In genomic region chr3:138743061-138743671, GRCm38 (mm10) we compare ENCODE assay signal across 7 mouse cellular contexts. TPM values are rescaled to one million over a fixed set of nuclear protein-coding genes. Genes with fewer than 3 reads are reported as not detected.
DNase-seq lines count a peak whose midpoint lies in the region; ATAC-seq lines count a peak whose summit lies in the region.

No protein-coding gene starts in this region.

- no peaks in the 10 kb centered on the region for H3K9me3 ChIP-seq in hindbrain, embryonic 16.5 days (ENCODE audit: control insufficient read depth, low read length)

- 0% methylated on average over 33 of the region's 33 CpGs for WGBS in hindbrain, embryonic 16.5 days

- no peaks in the 10 kb centered on the region for H3K36me3 ChIP-seq in hindbrain, embryonic 16.5 days (ENCODE audit: control insufficient read depth, insufficient read depth, low read length)

- peak overlapping the region; percentile 92 for H3K4me3 ChIP-seq in hindbrain, embryonic 16.5 days (ENCODE audit: low read length)

- intact Hi-C loops in left cerebral cortex, postnatal 14 days (cut with DNase I), result loop anchor here (2.0 to 10.0 kb wide), 4 partner anchors 60 to 452 kb away; partner anchors contain the start of gene Rap1gds1

- peak overlapping the region; percentile 96 for H3K9ac ChIP-seq in hindbrain, embryonic 16.5 days (ENCODE audit: low read depth, low read length)

- peak; percentile 87 for DNase-seq in ZHBTc4 (ENCODE audit: low read depth, low spot score)
- peak; percentile 88 for DNase-seq in cerebellum, adult 9-11 months
- peak; percentile 50 for DNase-seq in gastrocnemius, adult 18-20 months (ENCODE audit: low spot score)
- peak; percentile 72 to 82 for DNase-seq in left cerebral cortex, postnatal 14 days (ENCODE audit: low spot score in 2 of 2)
- peak; percentile 65 for DNase-seq in right cerebral cortex, postnatal 4 days

- no peaks in the 10 kb centered on the region for H3K27me3 ChIP-seq in hindbrain, embryonic 16.5 days (replicated peaks; ENCODE audit: control insufficient read depth, insufficient read depth, low read length)

- ATAC-seq in hindbrain, embryonic 16.5 days, result peak; percentile 86
- peak; percentile 68 for ATAC-seq in megakaryocyte progenitor cell, adult 5-6 weeks (replicated peaks; ENCODE audit: poor library complexity)

- peaks cover 32% of the 10 kb centered on the region for H3K4me1 ChIP-seq in hindbrain, embryonic 16.5 days (ENCODE audit: control insufficient read depth, insufficient read depth, low read depth, low read length)

- H3K4me2 ChIP-seq in hindbrain, embryonic 16.5 days (ENCODE audit: low read length), result peak overlapping the region; percentile 86

- peak overlapping the region; percentile 93 for H3K27ac ChIP-seq in hindbrain, embryonic 16.5 days (ENCODE audit: low read depth, low read length)

RNA-seq across cellular contexts. Expression of gene Tspan5, which starts 1.2 kb away (rescaled TPM):
- 1 to 10 TPM; 2.1 to 2.2 TPM for total RNA-seq in gastrocnemius, adult 18-20 months (2021)
- polyA plus RNA-seq in hindbrain, embryonic 16.5 days (2015; fragmentation: Nextera tagmentation; extraction: Ambion mirVana), result 86.9 and 93.7 TPM in 2 replicates
- 100 to 1,000 TPM; 215 to 238 TPM for total RNA-seq in left cerebral cortex, postnatal 14 days (2021)
- 26.5 and 33.7 TPM in 2 replicates for total RNA-seq in megakaryocyte progenitor cell, adult 5-6 weeks (2015)
- total RNA-seq in megakaryocyte progenitor cell, adult 5-6 weeks (2017), result 39.0 and 40.5 TPM in 2 replicates

Comparison
In these comparisons a context has a peak if more than half of its experiments do, and no peak if none do; other contexts are left out.
1. Peak in every context shown above with its lines: DNase-seq, ATAC-seq, H3K4me3 ChIP-seq and H3K27ac ChIP-seq.
2. RNA of gene Tspan5, which starts 1.2 kb away (total RNA-seq): 215 to 238 TPM in left cerebral cortex, postnatal 14 days and 26.5 to 40.5 TPM in megakaryocyte progenitor cell, adult 5-6 weeks; 2.1 to 2.2 TPM in gastrocnemius, adult 18-20 months; every median in the first group is over 4 times any median in the second.